Mouse (Mus musculus) heart, adult 2 months (tissue): ENCODE data around the gene Slc17a2.

Experiments used
- CTCF ChIP-seq: fragments of 200-600 bp; IDR thresholded peaks from 2 replicates; pipeline ENCODE4 v1.8.1; 2022; ENCODE audit warnings: antibody characterized with exemption, mild to moderate bottlenecking, moderate library complexity
- EP300 ChIP-seq: fragments of 200-500 bp; IDR thresholded peaks from 2 replicates; pipeline ENCODE4 v1.6.1; 2011; ENCODE audit warnings: low read depth, low read length, control low read depth; ENCODE audit not compliant: insufficient read depth

GRCm38 (mm10) chr13:23763586-23764323 lies 43.0 kb upstream of the Slc17a2 start, which contains the start of gene Hist1h1a:
- TF ChIP-seq EP300 (no peak), CTCF (no peak)
